Mouse (Mus musculus) CD4-positive, CD25-positive, alpha-beta regulatory T cell (primary cell): ENCODE data around the gene Gm2115. TPM values are rescaled to one million over a fixed set of nuclear protein-coding genes. Genes with fewer than 3 reads are reported as not detected.

Experiments used
- polyA plus RNA-seq: library from polyadenylated mRNA; unstranded; fragments of 100-300 nt; shearing (Covaris generic); gene quantifications from one replicate; pipeline ENCODE4 v1.2.1, GENCODE M21; 2017

The Gm2115 gene
- 0.02 TPM for polyA plus RNA-seq

DNA sequence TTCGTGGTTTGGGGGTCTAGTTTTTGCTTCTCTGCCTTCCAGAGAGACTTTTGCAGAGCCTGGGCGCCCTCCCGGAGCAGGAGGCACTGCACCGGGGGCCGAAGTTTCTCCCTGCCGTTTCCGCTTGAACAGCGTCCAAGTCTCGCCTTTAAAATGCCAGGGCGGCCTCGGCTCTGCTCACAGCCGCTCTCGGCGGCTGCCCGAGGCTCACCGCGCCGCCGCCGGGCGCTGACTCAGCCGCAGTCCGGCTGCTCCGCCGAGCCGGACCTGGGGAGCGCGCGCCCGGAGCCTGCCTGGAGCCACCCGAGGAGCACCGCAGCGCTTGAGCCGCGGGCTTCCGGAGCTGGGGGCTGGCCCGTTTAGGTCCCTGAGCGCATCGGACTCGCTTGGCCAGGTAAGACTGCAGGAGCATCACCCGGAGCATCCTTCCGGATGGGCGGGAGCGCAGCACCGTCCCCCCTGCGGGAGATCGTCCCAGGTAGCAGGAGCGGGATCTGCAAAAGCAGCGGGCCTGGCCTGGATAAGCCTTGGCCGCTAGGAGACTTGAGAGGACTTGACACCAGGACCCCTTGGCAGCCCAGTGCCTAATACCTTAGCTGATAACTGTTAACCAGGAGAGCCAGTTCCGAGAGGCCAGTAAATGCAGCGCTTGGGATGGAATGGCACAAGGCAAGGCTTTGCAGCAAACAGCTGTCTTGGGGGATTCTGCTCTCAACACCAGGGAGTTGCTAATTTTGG, at the start of gene Gm2115:
Gm2115 (plus strand) TSS at position 159 of the 738 bp plus-strand sequence.

GRCm38 (mm10) chr7:84606293-84606749, 77.6 kb downstream of the Gm2115 start, which contains the start of gene Fah:
Gene Fah (minus strand): TSS chr7:84606722.

Other genes with a start within 250 kb of the Gm2115 start
- 1.1 TPM for gene Arnt2, start 118.8 kb upstream of the Gm2115 start, polyA plus RNA-seq
- gene Fah, start 77.8 kb downstream of the Gm2115 start, polyA plus RNA-seq, result 11.2 TPM
- 250 TPM for gene Zfand6, start 161.0 kb downstream of the Gm2115 start, polyA plus RNA-seq